Mouse (Mus musculus) CH12.LX (cell line): ENCODE results near the gene Dbt. TPM values are rescaled to one million over a fixed set of nuclear protein-coding genes. Genes with fewer than 3 reads are reported as not detected.

Experiments
- DNase-seq: peaks from one replicate; pipeline ENCODE4 v3.0.0-alpha.2; 2013; ENCODE audit errors: extremely low read depth
- H3K27ac ChIP-seq: 2 replicates; pipeline ENCODE4 v1.5.1; 2012; ENCODE audit warnings: low read depth, mild to moderate bottlenecking, control low read depth, moderate library complexity; ENCODE audit not compliant: insufficient read depth
- H3K27me3 ChIP-seq: replicated peaks from 2 replicates; pipeline ENCODE3; 2012; ENCODE audit warnings: inconsistent platforms
- H3K36me3 ChIP-seq, 2 experiments: replicated peaks in 1 of 2; 2 replicates each; pipeline versions ENCODE3 to v1.6.1; 2012; ENCODE audit warnings: inconsistent platforms in 1 of 2, low read length in 1 of 2, mild to moderate bottlenecking in 1 of 2, mixed read lengths in 1 of 2, moderate library complexity in 1 of 2; ENCODE audit not compliant: control insufficient read depth in 1 of 2, insufficient read depth in 1 of 2
- H3K4me1 ChIP-seq, 2 experiments: 2 replicates each; pipeline ENCODE4 v1.6.1; 2012; ENCODE audit warnings: inconsistent platforms in 1 of 2, moderate library complexity in 1 of 2; ENCODE audit not compliant: insufficient read depth in 2 of 2, control insufficient read depth in 1 of 2
- H3K4me2 ChIP-seq: 2 replicates; pipeline ENCODE4 v1.6.1; 2012; ENCODE audit warnings: low read depth, mild to moderate bottlenecking, control low read depth; ENCODE audit not compliant: poor library complexity, insufficient read depth, severe bottlenecking
- H3K4me3 ChIP-seq, 3 experiments: fragments of 150-350 bp in 1 of 3; sonication (generic) in 1 of 3; replicated peaks in 1 of 3; 2 replicates each; pipeline versions ENCODE3 to v1.5.1; 2011 to 2012; ENCODE audit warnings: low read depth in 2 of 3, low read length in 2 of 3, mild to moderate bottlenecking in 2 of 3, moderate library complexity in 2 of 3, control low read depth in 1 of 3, improper control_type of control experiment in 1 of 3, inconsistent platforms in 1 of 3, mixed read lengths in 1 of 3; ENCODE audit not compliant: poor library complexity in 1 of 3
- H3K79me2 ChIP-seq: replicated peaks from 2 replicates; pipeline ENCODE4 v1.6.1; 2012; ENCODE audit warnings: mild to moderate bottlenecking, moderate library complexity; ENCODE audit not compliant: control insufficient read depth, poor library complexity, insufficient read depth, severe bottlenecking; ENCODE audit errors: extremely low read depth
- H3K9ac ChIP-seq: 2 replicates; pipeline ENCODE4 v1.6.1; 2012; ENCODE audit warnings: low read depth, mild to moderate bottlenecking, control low read depth, moderate library complexity; ENCODE audit not compliant: insufficient read depth
- H3K9me3 ChIP-seq: replicated peaks from 2 replicates; pipeline ENCODE3; 2012; ENCODE audit warnings: low read length, inconsistent platforms, mixed read lengths
- BHLHE40 ChIP-seq: IDR thresholded peaks from 2 replicates; pipeline ENCODE4 v1.6.1; 2011; ENCODE audit warnings: mild to moderate bottlenecking, low read depth, low read length, improper control_type of control experiment
- CHD1 ChIP-seq: IDR thresholded peaks from 2 replicates; pipeline ENCODE4 v1.6.1; 2012; ENCODE audit warnings: low read depth, low read length, improper control_type of control experiment, inconsistent platforms
- CHD2 ChIP-seq: IDR thresholded peaks from 2 replicates; pipeline ENCODE4 v1.6.1; 2011; ENCODE audit warnings: low read length, improper control_type of control experiment
- CTCF ChIP-seq, 2 experiments: IDR thresholded peaks in 1 of 2; conservative IDR thresholded peaks in 1 of 2; 2 replicates each; pipeline ENCODE4 v1.5.1; 2011 to 2012; ENCODE audit warnings: low read depth in 2 of 2, low read length in 2 of 2, improper control_type of control experiment in 1 of 2, inconsistent platforms in 1 of 2, mild to moderate bottlenecking in 1 of 2, moderate library complexity in 1 of 2
- E2F4 ChIP-seq: IDR thresholded peaks from 2 replicates; pipeline ENCODE4 v1.6.1; 2011; ENCODE audit warnings: low read depth, low read length, improper control_type of control experiment; ENCODE audit not compliant: insufficient replicate concordance
- ELF1 ChIP-seq: IDR thresholded peaks from 2 replicates; pipeline ENCODE4 v1.6.1; 2014; ENCODE audit warnings: low read depth, mild to moderate bottlenecking, inconsistent platforms, low read length, improper control_type of control experiment
- ETS1 ChIP-seq: conservative IDR thresholded peaks from 2 replicates; pipeline ENCODE4 v1.6.1; 2012; ENCODE audit warnings: low read depth, mild to moderate bottlenecking, inconsistent platforms, low read length, improper control_type of control experiment, moderate library complexity
- GABPA ChIP-seq: IDR thresholded peaks from 2 replicates; pipeline ENCODE4 v1.6.1; 2012; ENCODE audit warnings: low read depth, low read length, improper control_type of control experiment, inconsistent platforms; ENCODE audit not compliant: insufficient replicate concordance
- HCFC1 ChIP-seq: IDR thresholded peaks from 2 replicates; pipeline ENCODE4 v1.6.1; 2012; ENCODE audit warnings: low read depth, mild to moderate bottlenecking, inconsistent platforms, low read length, improper control_type of control experiment
- IRF4 ChIP-seq: IDR thresholded peaks from 2 replicates; pipeline ENCODE4 v1.6.1; 2014; ENCODE audit warnings: low read depth, mild to moderate bottlenecking, inconsistent platforms, low read length, improper control_type of control experiment
- MAX ChIP-seq: IDR thresholded peaks from 2 replicates; pipeline ENCODE4 v1.6.1; 2011; ENCODE audit warnings: low read length, improper control_type of control experiment
- MYC ChIP-seq: IDR thresholded peaks from 2 replicates; pipeline ENCODE4 v1.6.1; 2011; ENCODE audit warnings: low read depth, mild to moderate bottlenecking, improper control_type of control experiment, low read length
- NELFE ChIP-seq: IDR thresholded peaks from 2 replicates; pipeline ENCODE4 v1.6.1; 2011; ENCODE audit warnings: low read depth, low read length, improper control_type of control experiment
- NRF1 ChIP-seq: IDR thresholded peaks from 2 replicates; pipeline ENCODE4 v1.6.1; 2014; ENCODE audit warnings: low read depth, mild to moderate bottlenecking, inconsistent platforms, low read length, improper control_type of control experiment, moderate library complexity
- PAX5 ChIP-seq: IDR thresholded peaks from 2 replicates; pipeline ENCODE4 v1.6.1; 2012; ENCODE audit warnings: low read length, inconsistent platforms, mixed read lengths
- RAD21 ChIP-seq: IDR thresholded peaks from 2 replicates; pipeline ENCODE4 v1.6.1; 2011; ENCODE audit warnings: low read depth, mild to moderate bottlenecking, low read length, improper control_type of control experiment, moderate library complexity
- RCOR1 ChIP-seq: conservative IDR thresholded peaks from 2 replicates; pipeline ENCODE4 v1.6.1; 2012; ENCODE audit warnings: low read depth, mild to moderate bottlenecking, inconsistent platforms, low read length, improper control_type of control experiment
- SIN3A ChIP-seq: IDR thresholded peaks from 2 replicates; pipeline ENCODE4 v1.6.1; 2012; ENCODE audit warnings: low read length, improper control_type of control experiment, inconsistent platforms
- TCF12 ChIP-seq: IDR thresholded peaks from 2 replicates; pipeline ENCODE4 v1.6.1; 2014; ENCODE audit warnings: low read depth, mild to moderate bottlenecking, inconsistent platforms, low read length, improper control_type of control experiment
- UBTF ChIP-seq: IDR thresholded peaks from 2 replicates; pipeline ENCODE4 v1.6.1; 2012; ENCODE audit warnings: low read depth, mild to moderate bottlenecking, inconsistent platforms, low read length, improper control_type of control experiment, moderate library complexity
- ZC3H11A ChIP-seq: IDR thresholded peaks from 2 replicates; pipeline ENCODE4 v1.6.1; 2012; ENCODE audit warnings: low read depth, mild to moderate bottlenecking, inconsistent platforms, low read length, improper control_type of control experiment
- ZKSCAN1 ChIP-seq: IDR thresholded peaks from 2 replicates; pipeline ENCODE4 v1.6.1; 2012; ENCODE audit warnings: low read depth, inconsistent platforms, low read length, improper control_type of control experiment, borderline replicate concordance
- dilution Hi-C: fragments of 300-500 bp; cut with MboI; formaldehyde crosslinking; loops from 2 replicates; pipeline ENCODE4 v1.14.3; 2020; ENCODE audit warnings: low sequenced_read_pairs; ENCODE audit not compliant: extremely low pct_unique_long_range_greater_than_20kb, extremely low pct_ligation_motif_present
- in situ Hi-C: fragments of 300-500 bp; cut with MboI; formaldehyde crosslinking; loops from 3 replicates; pipeline ENCODE4 v1.14.3; 2019; ENCODE audit warnings: low sequenced_read_pairs, low pct_ligation_motif_present, low pct_unique_long_range_greater_than_20kb, mixed read lengths
- polyA plus RNA-seq: library from polyadenylated mRNA; unstranded; fragments of >175 nt; gene quantifications from 2 replicates; pipeline ENCODE4 v1.2.1, GENCODE M21; 2012; ENCODE audit warnings: low read depth; ENCODE audit not compliant: insufficient read length
- total RNA-seq, 2 experiments: library from RNA; depleted of rRNA; stranded (reverse); fragments of 300-350 nt in 1 of 2; fragments of >200 nt in 1 of 2; gene quantifications; 2 replicates each; pipeline ENCODE4 v1.2.3; 2012 to 2014

Dbt gene
- total and polyA plus RNA-seq, 3 experiments, result 11.2 to 21.3 (median 20.4) TPM

DNA sequence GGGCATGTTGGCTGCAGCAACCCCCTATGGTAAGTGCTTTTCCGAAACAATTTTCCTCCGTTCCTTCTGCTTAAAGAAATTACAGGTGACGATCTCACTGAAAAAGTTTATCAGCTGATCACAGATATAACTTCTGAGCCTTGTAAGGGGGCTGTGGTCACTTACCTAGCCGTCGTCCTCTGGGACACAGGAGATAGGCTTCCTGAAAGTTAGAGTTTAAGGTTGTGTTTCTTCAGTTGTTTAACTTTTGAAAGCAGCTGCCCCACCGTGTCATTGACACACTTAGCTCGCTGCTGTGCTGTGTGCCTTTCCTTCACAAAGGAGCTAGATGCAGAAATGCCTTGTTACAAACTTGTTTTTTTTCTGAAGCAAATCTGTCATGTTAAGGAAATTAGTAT is 50.2 kb downstream of the Dbt start:
- H3K4me1 ChIP-seq, result peaks cover 0 to 6% of the 10 kb centered on the region in 2 experiments; a peak in 2 of 4 replicates
- no peak for DNase-seq
- TF ChIP-seq RAD21 (no peak), GABPA (no peak), NELFE (no peak), HCFC1 (no peak), ELF1 (no peak), CHD2 (no peak), E2F4 (no peak), ETS1 (no peak), PAX5 (no peak), NRF1 (no peak), CTCF (conservative IDR thresholded peaks at IDR 0.05 in 1 of 2, IDR thresholded peaks at IDR 0.05 in 1 of 2; ENCODE audit: low read depth in 2 of 2, low read length in 2 of 2) (no peak), BHLHE40 (no peak), CHD1 (no peak), RCOR1 (no peak), UBTF (no peak), TCF12 (no peak), ZC3H11A (no peak), MYC (no peak), SIN3A (no peak)
- H3K27ac ChIP-seq, result no peak overlapping the region
- no peak overlapping the region for H3K9ac ChIP-seq
- H3K4me2 ChIP-seq, result peak overlapping the region; percentile 46; the same call in 1 of the 2 replicates
- in situ Hi-C loops (no loop called here), dilution Hi-C loops (no loop called here)
- no peaks in the 10 kb centered on the region for H3K79me2 ChIP-seq
- H3K36me3 ChIP-seq, result no peaks in the 10 kb centered on the region
- peaks cover 4% of the 10 kb centered on the region for H3K9me3 ChIP-seq
- no peak overlapping the region for H3K4me3 ChIP-seq
- no peaks in the 10 kb centered on the region for H3K27me3 ChIP-seq

DNA sequence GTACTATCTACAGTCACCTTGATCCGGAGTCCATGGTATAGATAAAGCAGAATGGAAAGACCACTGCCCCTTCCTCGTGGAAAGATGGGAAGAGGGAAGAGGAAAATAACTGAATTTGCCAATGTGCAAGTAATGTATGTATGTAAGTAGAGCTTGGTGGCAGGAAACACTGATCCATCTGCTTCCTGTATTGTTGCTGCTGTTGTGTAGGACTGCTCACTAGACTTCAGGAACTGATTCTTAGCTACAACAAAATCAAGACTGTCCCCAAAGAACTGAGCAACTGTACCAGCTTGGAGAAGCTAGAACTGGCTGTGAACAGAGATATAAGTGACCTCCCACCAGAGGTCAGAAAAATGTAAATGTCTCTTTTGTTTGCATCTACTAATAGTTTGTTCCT is 57.8 kb downstream of the Dbt start:
- Histone ChIP-seq H3K79me2 (no peaks in the 10 kb centered on the region), H3K36me3 (no peaks in the 10 kb centered on the region), H3K4me1 (no peaks in the 10 kb centered on the region; a peak in 1 of 4 replicates), H3K4me3 (no peak overlapping the region), H3K4me2 (no peak overlapping the region), H3K27me3 (no peaks in the 10 kb centered on the region), H3K9ac (no peak overlapping the region)
- in situ Hi-C loops, result no loop called here
- DNase-seq, result no peak
- TF ChIP-seq BHLHE40 (no peak), CHD1 (no peak), IRF4 (no peak), CTCF (conservative IDR thresholded peaks at IDR 0.05 in 1 of 2, IDR thresholded peaks at IDR 0.05 in 1 of 2; ENCODE audit: low read depth in 2 of 2, low read length in 2 of 2) (no peak), GABPA (no peak), MAX (no peak), ZKSCAN1 (no peak)
- TF ChIP-seq, all 38 proteins: peak for 0
- Histone ChIP-seq H3K27ac (no peak overlapping the region), H3K9me3 (peaks cover 4% of the 10 kb centered on the region)
- dilution Hi-C loops, result no loop called here
